Mouse (Mus musculus) G1E-ER4 (cell line): Measurements from ENCODE around the gene Ftl1. TPM values are rescaled to one million over a fixed set of nuclear protein-coding genes. Genes with fewer than 3 reads are reported as not detected.

Experiments used
- GATA1 ChIP-seq: IDR thresholded peaks from one replicate; pipeline ENCODE4 v1.8.0; 2012; ENCODE audit warnings: low read length, inconsistent platforms
- polyA plus RNA-seq: library from polyadenylated mRNA; stranded (reverse); fragments of >175 nt; gene quantifications from 2 replicates; pipeline ENCODE4 v1.2.3, GENCODE M21; 2012

Gene Ftl1
- polyA plus RNA-seq, 1 experiment: 12,759 TPM

- no peak for TF ChIP-seq GATA1
Observed at GRCm38 (mm10) chr7:45436444-45436843, 23.2 kb downstream of the Ftl1 start.

DNA sequence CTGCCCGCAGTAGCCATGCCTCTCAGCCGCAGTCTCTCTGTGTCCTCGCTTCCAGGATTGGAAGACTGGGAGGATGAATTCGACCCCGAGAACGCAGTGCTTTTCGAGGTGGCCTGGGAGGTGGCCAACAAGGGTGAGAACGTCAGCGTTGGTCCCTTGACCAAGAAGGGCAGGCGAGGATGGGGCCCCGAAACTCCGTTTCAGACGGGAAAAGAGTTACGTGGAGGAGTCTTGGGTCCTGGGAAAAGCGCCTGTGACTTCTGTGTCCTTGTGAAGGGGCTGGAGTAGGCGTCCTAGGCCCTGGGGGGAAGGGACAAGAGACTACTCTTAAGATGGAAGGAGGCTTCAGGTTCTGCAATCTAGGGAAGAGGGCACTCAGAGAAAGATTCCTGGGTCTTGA is 24.6 kb downstream of the Ftl1 start:
- no peak for TF ChIP-seq GATA1

DNA sequence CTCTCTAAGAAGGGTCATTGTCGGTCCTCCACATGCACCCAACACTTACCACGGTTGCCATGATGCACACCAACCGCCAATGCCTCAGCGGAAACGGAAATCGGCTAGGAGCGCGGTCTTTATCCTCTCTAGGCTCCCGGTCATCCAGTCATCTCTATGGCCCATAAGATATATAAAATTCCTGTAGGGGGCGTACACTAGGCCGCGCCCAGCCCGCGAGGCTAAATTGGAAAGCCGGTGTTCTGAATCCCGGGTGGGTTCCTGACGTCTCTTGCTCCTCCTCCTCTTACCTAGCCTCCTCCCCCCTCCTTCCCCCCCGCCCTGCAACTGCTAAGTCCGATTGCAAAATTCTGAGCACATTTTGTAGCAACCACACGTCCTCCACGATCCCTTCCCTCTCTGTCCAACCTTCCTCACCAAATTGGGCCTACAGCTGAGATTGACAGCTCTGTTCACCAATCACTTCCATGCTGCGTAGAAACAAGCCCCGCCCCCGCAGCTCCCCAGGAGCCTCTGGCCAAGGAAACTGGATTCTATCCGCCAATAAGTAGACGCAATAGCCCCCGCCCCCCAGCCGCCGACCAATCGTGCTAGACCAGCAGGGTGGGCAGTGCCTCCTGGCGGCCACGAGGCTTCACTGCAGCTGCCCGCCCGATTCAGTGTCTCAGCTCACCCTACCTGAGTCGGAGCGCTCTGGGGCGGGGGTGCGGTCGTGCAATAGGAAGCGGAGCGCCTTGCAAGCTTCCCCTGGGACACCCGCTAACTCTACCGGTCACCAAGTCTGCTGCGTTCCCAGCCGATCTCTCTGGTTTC is 25.3 kb downstream of the Ftl1 start, which contains the start of gene Gys1:
Gys1 (plus strand) TSS at position 642 of the 813 bp plus-strand sequence.
- TF ChIP-seq GATA1: no peak

DNA sequence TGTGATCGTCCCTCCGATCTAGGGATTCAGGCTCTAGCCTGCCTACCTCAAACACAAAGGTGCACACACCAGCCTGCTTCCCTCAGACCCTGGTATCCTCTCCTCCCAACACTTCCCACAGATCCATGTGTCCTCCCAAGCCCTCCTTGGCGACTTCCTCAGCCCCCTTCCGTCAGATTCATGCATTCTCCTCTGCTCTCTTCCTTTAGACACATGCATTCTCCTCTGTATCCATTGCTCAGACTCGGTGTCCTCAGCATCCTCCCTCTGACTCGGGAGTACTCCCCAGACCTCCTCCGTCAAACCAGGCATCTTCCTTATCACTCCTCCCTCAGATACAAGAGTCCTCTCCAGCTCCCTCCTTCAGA is 25.9 kb downstream of the Ftl1 start:
- no peak for TF ChIP-seq GATA1

- no peak for TF ChIP-seq GATA1
Observed at GRCm38 (mm10) chr7:45426556-45426955, 33.1 kb downstream of the Ftl1 start.

DNA sequence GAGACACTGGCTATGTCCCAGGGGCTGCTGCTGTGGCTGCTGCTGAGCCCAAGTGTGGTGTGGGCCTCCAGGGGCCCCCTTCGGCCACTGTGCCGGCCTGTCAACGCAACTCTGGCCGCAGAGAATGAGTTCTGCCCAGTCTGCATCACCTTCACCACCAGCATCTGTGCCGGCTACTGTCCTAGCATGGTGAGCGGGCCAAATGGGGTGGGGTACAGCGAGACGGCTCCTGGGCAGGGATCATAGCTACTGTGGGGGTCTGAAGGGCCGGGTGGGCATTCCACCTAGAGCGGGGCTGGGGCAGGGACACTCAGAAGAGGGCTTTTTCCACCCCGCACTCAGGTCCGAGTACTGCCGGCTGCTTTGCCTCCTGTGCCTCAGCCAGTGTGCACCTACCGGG is 38.5 kb downstream of the Ftl1 start:
- no peak for TF ChIP-seq GATA1

DNA sequence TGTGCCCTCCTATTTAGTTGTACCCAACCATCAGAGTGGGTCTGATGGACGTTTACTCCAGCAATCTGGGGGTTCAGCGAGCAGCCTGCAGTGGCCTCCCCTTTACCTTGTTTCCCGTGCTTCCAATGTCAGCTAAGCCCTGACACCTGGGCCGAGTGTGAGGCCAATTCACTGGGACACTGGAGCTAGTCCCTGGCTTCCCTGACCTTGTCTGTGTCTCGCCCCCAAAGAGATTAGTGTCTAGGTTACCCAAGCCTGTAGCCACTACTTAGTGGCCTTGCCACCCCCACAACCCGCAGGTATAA is 39.1 kb downstream of the Ftl1 start, which contains the start of gene Lhb:
Lhb (plus strand) TSS at position 206 of the 305 bp plus-strand sequence.
- TF ChIP-seq GATA1: no peak

GRCm38 (mm10) chr7:45419859-45420614 is 39.6 kb downstream of the Ftl1 start:
- no peak for TF ChIP-seq GATA1

DNA sequence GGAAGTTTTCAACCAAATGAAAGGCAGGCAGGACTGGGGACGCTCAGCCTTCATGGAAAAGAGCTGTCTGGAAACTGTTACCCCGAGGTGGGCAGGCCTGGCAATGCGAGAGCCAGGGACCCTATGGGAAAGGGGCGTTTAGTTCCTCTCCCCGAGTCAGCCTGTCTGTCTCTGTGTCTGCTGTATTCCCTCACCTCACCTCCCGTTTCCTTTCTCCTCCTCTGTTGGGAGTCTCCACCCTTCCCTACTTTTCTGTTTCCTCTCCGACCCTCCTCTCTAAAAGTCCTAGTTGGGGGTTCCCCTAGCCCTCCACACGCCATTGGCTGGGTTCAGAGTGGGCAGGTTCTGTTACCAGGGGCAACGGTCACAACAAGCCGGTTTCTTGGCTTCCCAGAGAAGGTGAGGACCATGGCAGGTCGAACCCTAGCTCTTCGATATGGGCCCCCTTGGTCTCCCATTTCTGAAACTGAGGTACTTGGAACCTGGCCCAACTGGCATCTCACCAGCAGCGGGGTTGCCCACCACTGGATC is 41.7 kb downstream of the Ftl1 start:
- no peak for TF ChIP-seq GATA1

DNA sequence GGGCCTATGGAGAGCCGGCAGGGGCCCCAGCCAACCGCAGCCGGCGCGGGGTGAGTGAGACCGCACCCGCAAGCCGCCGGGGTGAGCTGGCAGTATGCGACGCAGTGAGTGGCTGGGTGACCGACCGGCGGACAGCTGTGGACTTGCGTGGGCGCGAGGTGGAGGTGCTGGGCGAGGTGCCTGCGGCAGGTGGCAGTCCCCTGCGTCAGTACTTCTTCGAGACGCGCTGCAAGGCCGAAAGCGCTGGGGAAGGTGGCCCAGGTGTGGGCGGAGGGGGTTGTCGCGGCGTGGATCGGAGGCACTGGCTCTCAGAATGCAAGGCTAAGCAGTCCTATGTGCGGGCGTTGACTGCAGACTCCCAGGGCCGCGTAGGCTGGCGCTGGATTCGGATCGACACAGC is 44.0 kb downstream of the Ftl1 start:
- TF ChIP-seq GATA1: no peak

DNA sequence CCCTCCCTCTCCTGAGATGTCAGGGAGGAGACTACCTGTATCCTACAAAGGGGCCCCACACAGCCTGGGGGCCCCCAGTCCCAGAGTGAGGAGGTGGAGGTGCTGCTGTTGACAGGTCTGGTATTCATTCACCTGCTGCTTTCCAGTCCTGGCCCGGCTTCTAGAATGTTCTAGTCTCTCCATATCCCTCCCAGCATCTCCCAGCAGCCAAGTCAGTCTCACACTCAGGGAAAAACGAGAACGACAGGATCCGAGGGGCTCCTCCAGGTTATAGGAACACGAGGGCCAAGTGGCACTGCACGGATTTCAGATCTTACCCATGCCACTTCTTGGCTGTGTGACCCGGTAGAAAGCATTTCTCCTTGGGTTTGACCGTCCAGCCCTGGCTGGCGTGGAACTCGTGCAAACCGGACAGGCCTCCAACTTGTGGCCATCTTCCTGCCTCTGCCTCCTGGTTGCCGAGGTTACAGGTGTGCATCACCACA is 44.9 kb downstream of the Ftl1 start:
- no peak for TF ChIP-seq GATA1

DNA sequence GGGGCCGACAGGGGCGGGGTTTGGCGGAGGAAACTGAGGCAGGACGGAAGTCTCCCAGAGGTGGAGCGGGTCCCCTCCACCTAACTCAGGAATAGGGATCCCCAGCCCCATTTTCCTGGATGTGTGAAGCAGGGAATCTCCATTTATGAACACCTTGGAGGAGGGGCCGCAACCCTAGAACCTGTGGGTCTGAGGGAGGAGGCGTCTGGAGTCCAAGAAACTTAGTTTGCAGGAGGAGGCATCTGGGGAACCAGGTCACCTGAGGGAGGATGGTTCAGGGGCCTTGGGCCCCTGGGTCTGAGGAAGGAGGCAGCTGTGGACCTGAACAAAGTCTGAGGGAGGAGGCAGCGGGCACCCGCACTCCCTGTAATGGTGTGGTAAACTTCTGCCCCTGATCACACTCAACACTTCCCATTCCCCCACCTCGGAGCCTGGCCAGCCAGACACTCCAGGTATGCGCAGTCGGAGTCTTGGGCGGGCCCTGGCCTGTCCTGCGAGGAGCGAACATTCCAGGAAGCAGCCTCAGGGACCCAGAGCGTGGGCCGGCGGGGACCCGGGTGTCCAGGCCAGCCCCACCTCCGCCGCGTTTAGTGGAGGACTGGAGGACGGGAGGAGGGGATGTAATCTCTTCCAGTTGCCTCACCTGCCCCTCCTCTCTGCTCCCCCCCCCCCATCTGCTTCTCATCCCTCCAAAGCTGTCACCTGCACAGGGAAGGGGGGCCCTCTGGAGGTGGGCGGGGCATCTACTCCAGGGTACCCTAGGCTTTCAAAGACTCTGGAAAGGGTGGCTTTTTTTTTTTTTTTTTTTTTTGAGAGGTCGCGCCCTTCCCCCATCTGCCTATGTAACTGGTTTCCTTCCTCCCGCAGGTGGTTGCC is 45.6 kb downstream of the Ftl1 start:
- no peak for TF ChIP-seq GATA1

DNA sequence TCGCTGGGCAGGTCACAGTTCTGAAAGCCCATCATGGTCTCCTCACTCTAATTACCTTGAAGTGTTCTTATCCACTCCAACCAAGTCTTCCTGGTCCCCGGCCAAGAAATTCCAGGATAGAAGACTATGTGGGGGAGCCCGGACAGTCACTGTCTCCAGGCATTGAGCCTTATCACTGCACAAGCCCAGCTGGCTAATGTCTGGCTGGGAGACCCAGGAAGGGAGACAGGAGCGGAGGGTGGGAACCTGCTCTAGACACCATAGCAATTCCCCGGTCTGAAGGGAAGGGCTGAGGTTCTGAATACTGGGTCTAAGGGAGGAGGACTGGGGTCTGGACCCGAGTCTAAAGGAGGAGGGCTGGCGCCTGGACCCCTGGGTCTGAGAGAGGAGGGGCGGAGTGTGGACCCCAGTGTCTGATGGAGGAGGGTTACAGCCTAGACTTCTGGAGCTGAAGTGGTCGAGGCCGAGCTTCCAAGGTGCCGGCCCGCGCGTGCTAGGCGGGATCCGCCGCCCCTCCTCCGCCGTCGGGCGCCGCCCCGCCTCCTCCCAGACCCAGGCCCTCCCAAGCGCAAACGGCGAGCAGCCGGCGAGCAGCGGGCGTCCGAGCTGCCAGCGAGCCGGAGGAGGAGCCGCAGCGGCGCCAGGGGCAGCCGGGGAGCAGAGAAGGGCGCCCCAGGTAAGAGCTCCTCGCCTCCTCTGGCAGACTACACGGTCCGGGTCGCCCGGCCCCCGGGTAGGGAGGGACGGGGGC is 46.4 kb downstream of the Ftl1 start, which contains the start of gene Ntf5:
Ntf5 (plus strand) TSS at position 583 of the 751 bp plus-strand sequence.
- no peak for TF ChIP-seq GATA1

GRCm38 (mm10) chr7:45412421-45412820 is 47.3 kb downstream of the Ftl1 start:
- no peak for TF ChIP-seq GATA1
